Mouse (Mus musculus): Measurements from ENCODE around the gene Aanat. TPM values are rescaled to one million over a fixed set of nuclear protein-coding genes. Genes with fewer than 3 reads are reported as not detected.

Aanat gene
- polyA plus RNA-seq, 1 experiment from 2014 or later = not detected

GRCm38 (mm10) chr11:116620559-116621253 lies 34.5 kb downstream of the Aanat start:
- Histone ChIP-seq H3K27me3 (no peaks in the 10 kb centered on the region), H3K9me3 (replicated peaks) (no peaks in the 10 kb centered on the region), H3K36me3 (replicated peaks) (no peaks in the 10 kb centered on the region), H3K9ac (peak overlapping the region; percentile 93), H3K27ac (replicated peaks) (peak overlapping the region; percentile 93), H3K4me1 (replicated peaks) (peaks cover 99% of the 10 kb centered on the region), H3K4me3 (replicated peaks) (peak overlapping the region; percentile 88), H3K4me2 (peak overlapping the region; percentile 93)
- peak; percentile 53 for ATAC-seq (ENCODE audit: insufficient read depth)
- WGBS (ENCODE audit: insufficient replicate concordance) = 48% methylated on average over 10 of the region's 10 CpGs

- H3K27ac ChIP-seq (replicated peaks) = peak overlapping the region; percentile 93
- 50% methylated on average over 6 of the region's 6 CpGs for WGBS (ENCODE audit: insufficient replicate concordance)
- H3K27me3 ChIP-seq = no peaks in the 10 kb centered on the region
- H3K4me3 ChIP-seq (replicated peaks) = peak overlapping the region; percentile 88
- no peaks in the 10 kb centered on the region for H3K9me3 ChIP-seq (replicated peaks)
- H3K4me2 ChIP-seq = peak overlapping the region; percentile 93
- H3K36me3 ChIP-seq (replicated peaks) = no peaks in the 10 kb centered on the region
- H3K4me1 ChIP-seq (replicated peaks) = peaks cover 99% of the 10 kb centered on the region
- H3K9ac ChIP-seq = peak overlapping the region; percentile 93
- no peak for ATAC-seq (ENCODE audit: insufficient read depth)
Measured at GRCm38 (mm10) chr11:116621258-116621704, 35.0 kb downstream of the Aanat start.

- peak overlapping the region; percentile 88 for H3K4me3 ChIP-seq (replicated peaks)
- H3K27me3 ChIP-seq = no peaks in the 10 kb centered on the region
- H3K4me1 ChIP-seq (replicated peaks) = peaks cover 97% of the 10 kb centered on the region
- no peaks in the 10 kb centered on the region for H3K36me3 ChIP-seq (replicated peaks)
- peak overlapping the region; percentile 93 for H3K4me2 ChIP-seq
- peak overlapping the region; percentile 93 for H3K27ac ChIP-seq (replicated peaks)
- peak; percentile 13 for ATAC-seq (ENCODE audit: insufficient read depth)
- H3K9ac ChIP-seq = peak overlapping the region; percentile 93
- H3K9me3 ChIP-seq (replicated peaks) = no peaks in the 10 kb centered on the region
- WGBS (ENCODE audit: insufficient replicate concordance) = 3% methylated on average over 40 of the region's 40 CpGs
Measured at GRCm38 (mm10) chr11:116623281-116624124, 37.3 kb downstream of the Aanat start.

- peak; percentile 70 for ATAC-seq (ENCODE audit: insufficient read depth)
- H3K4me1 ChIP-seq (replicated peaks) = peaks cover 94% of the 10 kb centered on the region
- H3K27ac ChIP-seq (replicated peaks) = peak overlapping the region; percentile 93
- peak overlapping the region; percentile 93 for H3K4me2 ChIP-seq
- peak overlapping the region; percentile 93 for H3K9ac ChIP-seq
- no peaks in the 10 kb centered on the region for H3K9me3 ChIP-seq (replicated peaks)
- H3K4me3 ChIP-seq (replicated peaks) = peak overlapping the region; percentile 88
- H3K36me3 ChIP-seq (replicated peaks) = no peaks in the 10 kb centered on the region
- 10% methylated on average over 39 of the region's 42 CpGs for WGBS (ENCODE audit: insufficient replicate concordance)
- no peaks in the 10 kb centered on the region for H3K27me3 ChIP-seq
Measured at GRCm38 (mm10) chr11:116624131-116624832, 38.0 kb downstream of the Aanat start.

- ATAC-seq (ENCODE audit: insufficient read depth) = 0 out of 2 replicates have a peak, but pooled peaks have one; percentile 1
- Histone ChIP-seq H3K27me3 (no peaks in the 10 kb centered on the region), H3K4me1 (replicated peaks) (peaks cover 86% of the 10 kb centered on the region), H3K4me3 (replicated peaks) (no peak overlapping the region), H3K36me3 (replicated peaks) (no peaks in the 10 kb centered on the region), H3K4me2 (peak overlapping the region; percentile 93), H3K9me3 (replicated peaks) (no peaks in the 10 kb centered on the region), H3K9ac (peak overlapping the region; percentile 37; the same call in 1 of the 2 replicates), H3K27ac (replicated peaks) (peak overlapping the region; percentile 84)
- WGBS (ENCODE audit: insufficient replicate concordance) = 40% methylated on average over 17 of the region's 17 CpGs
Measured at GRCm38 (mm10) chr11:116625081-116626000, 39.1 kb downstream of the Aanat start.

- Histone ChIP-seq H3K27me3 (no peaks in the 10 kb centered on the region), H3K4me3 (replicated peaks) (no peak within 1 kb of the TSS), H3K9ac (no peak within 1 kb of the TSS), H3K9me3 (replicated peaks) (no peaks in the 10 kb centered on the region), H3K27ac (replicated peaks) (peak within 1 kb of the TSS; percentile 84), H3K36me3 (replicated peaks) (no peaks in the 10 kb centered on the region), H3K4me2 (no peak within 1 kb of the TSS), H3K4me1 (replicated peaks) (peaks cover 78% of the 10 kb centered on the region)
- 74% methylated on average over 10 of the region's 10 CpGs for WGBS (ENCODE audit: insufficient replicate concordance)
- ATAC-seq (ENCODE audit: insufficient read depth) = no peak
Measured at GRCm38 (mm10) chr11:116626299-116627071, 40.3 kb downstream of the Aanat start, which contains the start of gene Rhbdf2. Rhbdf2 (minus strand) TSS chr11:116627019.

- Histone ChIP-seq H3K27me3 (no peaks in the 10 kb centered on the region), H3K36me3 (replicated peaks) (no peaks in the 10 kb centered on the region), H3K27ac (replicated peaks) (peak overlapping the region; percentile 39), H3K4me2 (no peak overlapping the region), H3K9ac (no peak overlapping the region), H3K4me3 (replicated peaks) (no peak overlapping the region), H3K4me1 (replicated peaks) (peaks cover 69% of the 10 kb centered on the region), H3K9me3 (replicated peaks) (no peaks in the 10 kb centered on the region)
- 21% methylated on average over 10 of the region's 10 CpGs for WGBS (ENCODE audit: insufficient replicate concordance)
- no peak for ATAC-seq (ENCODE audit: insufficient read depth)
Measured at GRCm38 (mm10) chr11:116627072-116628020, 41.1 kb downstream of the Aanat start.

GRCm38 (mm10) chr11:116628712-116629111 lies 42.5 kb downstream of the Aanat start:
- H3K27me3 ChIP-seq = no peaks in the 10 kb centered on the region
- no peak for ATAC-seq (ENCODE audit: insufficient read depth)
- no peaks in the 10 kb centered on the region for H3K9me3 ChIP-seq (replicated peaks)
- WGBS (ENCODE audit: insufficient replicate concordance) = 57% methylated on average over 9 of the region's 9 CpGs
- no peak overlapping the region for H3K4me2 ChIP-seq
- H3K4me3 ChIP-seq (replicated peaks) = no peak overlapping the region
- H3K4me1 ChIP-seq (replicated peaks) = peaks cover 57% of the 10 kb centered on the region
- H3K9ac ChIP-seq = no peak overlapping the region
- no peak overlapping the region for H3K27ac ChIP-seq (replicated peaks)
- H3K36me3 ChIP-seq (replicated peaks) = no peaks in the 10 kb centered on the region

- Histone ChIP-seq H3K36me3 (replicated peaks) (no peaks in the 10 kb centered on the region), H3K4me1 (replicated peaks) (peaks cover 49% of the 10 kb centered on the region), H3K27ac (replicated peaks) (no peak overlapping the region), H3K4me2 (no peak overlapping the region), H3K9me3 (replicated peaks) (no peaks in the 10 kb centered on the region), H3K9ac (no peak overlapping the region), H3K27me3 (no peaks in the 10 kb centered on the region), H3K4me3 (replicated peaks) (no peak overlapping the region)
- no peak for ATAC-seq (ENCODE audit: insufficient read depth)
- 63% methylated on average over 6 of the region's 6 CpGs for WGBS (ENCODE audit: insufficient replicate concordance)
Measured at GRCm38 (mm10) chr11:116629472-116629871, 43.2 kb downstream of the Aanat start.
